Mouse (Mus musculus) myocyte (in vitro differentiated cells): ENCODE measurements around the gene Aanat. TPM values are rescaled to one million over a fixed set of nuclear protein-coding genes. Genes with fewer than 3 reads are reported as not detected.
"Not testable (repeated sequence)": the region's sequence is repeated elsewhere in the genome, so short reads cannot be mapped to it uniquely, and the experiment has no call there.

Experiments used
- H3K27me3 ChIP-seq: one replicate; pipeline ENCODE4 v1.6.1; 2011; ENCODE audit not compliant: control insufficient read depth, insufficient read depth, insufficient read length
- H3K36me3 ChIP-seq: one replicate; pipeline ENCODE4 v1.6.1; 2011; ENCODE audit not compliant: control insufficient read depth, insufficient read depth
- H3K4me2 ChIP-seq: one replicate; pipeline ENCODE4 v1.6.1; 2011; ENCODE audit warnings: low read depth, control low read depth
- H3K4me3 ChIP-seq: one replicate; pipeline ENCODE4 v1.5.1; 2011; ENCODE audit warnings: mild to moderate bottlenecking, control low read depth, moderate library complexity
- H3K79me2 ChIP-seq: one replicate; pipeline ENCODE4 v1.6.1; 2011; ENCODE audit not compliant: control insufficient read depth, insufficient read depth
- H3ac ChIP-seq: one replicate; pipeline ENCODE4 v1.6.1; 2011; ENCODE audit not compliant: control insufficient read depth, insufficient read length
- CEBPB ChIP-seq: IDR thresholded peaks from 2 replicates; pipeline ENCODE4 v1.6.1; 2011; ENCODE audit warnings: mild to moderate bottlenecking, moderate library complexity; ENCODE audit not compliant: poor library complexity, insufficient read depth, severe bottlenecking
- E2F4 ChIP-seq: IDR thresholded peaks from one replicate; pipeline ENCODE4 v1.6.1; 2011; ENCODE audit warnings: mild to moderate bottlenecking, control low read depth, moderate library complexity; ENCODE audit not compliant: insufficient read depth
- MAX ChIP-seq: IDR thresholded peaks from one replicate; pipeline ENCODE4 v1.6.1; 2011; ENCODE audit warnings: low read depth, mild to moderate bottlenecking, control low read depth
- MYOD1 ChIP-seq, 3 experiments: IDR thresholded peaks; one replicate each; pipeline ENCODE4 v1.6.1; 2011; ENCODE audit warnings: control low read depth in 2 of 3, low read depth in 2 of 3, mild to moderate bottlenecking in 2 of 3, moderate library complexity in 1 of 3; ENCODE audit not compliant: insufficient read length in 2 of 3, control insufficient read depth in 1 of 3
- MYOG ChIP-seq, 3 experiments: IDR thresholded peaks; one replicate each; pipeline ENCODE4 v1.6.1; 2011; ENCODE audit warnings: control low read depth in 2 of 3, low read depth in 2 of 3, mild to moderate bottlenecking in 2 of 3; ENCODE audit not compliant: insufficient read length in 2 of 3, control insufficient read depth in 1 of 3, insufficient read depth in 1 of 3
- POLR2A ChIP-seq: IDR thresholded peaks from one replicate; pipeline ENCODE4 v1.6.1; 2011; ENCODE audit warnings: low read depth, mild to moderate bottlenecking, control low read depth, moderate library complexity; ENCODE audit not compliant: insufficient read length
- POLR2AphosphoS2 ChIP-seq: IDR thresholded peaks from one replicate; pipeline ENCODE4 v1.6.1; 2011; ENCODE audit warnings: low read depth, control low read depth; ENCODE audit not compliant: insufficient read length
- REST ChIP-seq: IDR thresholded peaks from one replicate; pipeline ENCODE4 v1.6.1; 2011; ENCODE audit warnings: mild to moderate bottlenecking, control low read depth, moderate library complexity; ENCODE audit not compliant: insufficient read depth, insufficient read length
- SRF ChIP-seq: IDR thresholded peaks from one replicate; pipeline ENCODE4 v1.6.1; 2011; ENCODE audit warnings: low read depth; ENCODE audit not compliant: control insufficient read depth, insufficient read length
- TCF12 ChIP-seq: IDR thresholded peaks from one replicate; pipeline ENCODE4 v1.6.1; 2011; ENCODE audit warnings: mild to moderate bottlenecking, control low read depth; ENCODE audit not compliant: poor library complexity, insufficient read depth, severe bottlenecking
- TCF3 ChIP-seq: IDR thresholded peaks from one replicate; pipeline ENCODE4 v1.6.1; 2011; ENCODE audit warnings: low read depth, control low read depth; ENCODE audit not compliant: insufficient read length
- USF1 ChIP-seq: IDR thresholded peaks from one replicate; pipeline ENCODE4 v1.6.1; 2011; ENCODE audit warnings: low read depth, mild to moderate bottlenecking, control low read depth, moderate library complexity
- polyA plus RNA-seq: library from polyadenylated mRNA; unstranded; fragments of >200 nt; fragmentation: generic; extraction: Trizol; gene quantifications from one replicate; pipeline ENCODE4 v1.2.1, GENCODE M21; 2012; ENCODE audit warnings: missing spikeins

The Aanat gene
- polyA plus RNA-seq, 1 experiment = not detected

DNA sequence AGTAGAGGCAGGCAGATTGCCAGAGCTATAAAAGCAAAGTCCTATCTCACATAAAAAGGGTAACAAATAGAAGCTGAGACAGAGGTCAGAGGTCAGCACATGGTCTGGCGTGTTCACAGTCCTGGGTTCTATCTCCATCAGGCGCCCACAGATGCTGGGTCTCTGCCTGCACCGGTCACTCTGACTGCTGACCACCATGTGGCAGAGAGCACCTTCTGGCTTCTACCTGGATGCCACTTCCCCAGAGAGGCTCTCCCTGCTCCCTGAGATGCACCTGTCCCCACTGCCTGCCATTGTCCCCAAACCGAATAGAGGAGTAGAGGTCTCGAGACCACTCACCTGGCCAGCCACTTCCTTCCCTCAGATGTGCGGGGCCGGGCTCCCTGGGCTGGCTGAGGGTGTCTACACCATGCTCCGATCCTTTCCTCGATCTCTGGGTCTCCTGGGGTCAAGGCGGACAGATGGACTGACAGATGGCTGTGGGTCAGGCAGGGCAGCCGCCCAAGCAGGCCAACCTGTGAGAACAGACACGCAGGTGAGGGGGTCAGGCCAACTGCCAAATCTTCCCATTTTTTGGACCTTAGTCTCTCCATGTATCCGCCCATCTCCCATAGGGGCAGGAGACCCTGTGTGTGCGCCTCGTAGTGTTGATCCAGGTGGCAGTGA, 23.9 kb downstream of the Aanat start:
- Histone ChIP-seq H3K27me3 (no peaks in the 10 kb centered on the region), H3K79me2 (peaks cover 4% of the 10 kb centered on the region), H3ac (no peak overlapping the region), H3K4me3 (no peak overlapping the region), H3K4me2 (no peak overlapping the region), H3K36me3 (peaks cover 5% of the 10 kb centered on the region)
- TF ChIP-seq TCF3 = no peak
- no peak for TF ChIP-seq TCF12
- no peak for TF ChIP-seq MAX
- TF ChIP-seq MYOD1 (IDR thresholded peaks at IDR 0.05; ENCODE audit: control insufficient read depth in 1 of 3, insufficient read length in 2 of 3, low read depth in 2 of 3) = no peak
- no peak for TF ChIP-seq USF1
- no peak for TF ChIP-seq SRF
- no peak for TF ChIP-seq MYOG (IDR thresholded peaks at IDR 0.05; ENCODE audit: control insufficient read depth in 1 of 3, insufficient read depth in 1 of 3, insufficient read length in 2 of 3, low read depth in 2 of 3)
- TF ChIP-seq E2F4 = no peak
- TF ChIP-seq CEBPB = no peak
- no peak for TF ChIP-seq POLR2A
- TF ChIP-seq POLR2AphosphoS2 = no peak
- no peak for TF ChIP-seq REST

- H3K4me2 ChIP-seq, H3K36me3 ChIP-seq, H3K79me2 ChIP-seq, H3K27me3 ChIP-seq, H3ac ChIP-seq, H3K4me3 ChIP-seq: not testable (repeated sequence)
Observed at GRCm38 (mm10) chr11:116611168-116611567, 24.9 kb downstream of the Aanat start.

- Histone ChIP-seq H3ac (no peak overlapping the region), H3K27me3 (no peaks in the 10 kb centered on the region), H3K36me3 (no peaks in the 10 kb centered on the region), H3K79me2 (peaks cover 5% of the 10 kb centered on the region), H3K4me3 (no peak overlapping the region), H3K4me2 (no peak overlapping the region)
- TF ChIP-seq MAX (no peak), POLR2A (no peak), USF1 (no peak), MYOG (IDR thresholded peaks at IDR 0.05; ENCODE audit: control insufficient read depth in 1 of 3, insufficient read depth in 1 of 3, insufficient read length in 2 of 3, low read depth in 2 of 3) (no peak), CEBPB (no peak), TCF12 (no peak), REST (no peak), SRF (no peak), POLR2AphosphoS2 (no peak), E2F4 (no peak), TCF3 (no peak), MYOD1 (IDR thresholded peaks at IDR 0.05; ENCODE audit: control insufficient read depth in 1 of 3, insufficient read length in 2 of 3, low read depth in 2 of 3) (no peak)
Observed at GRCm38 (mm10) chr11:116611883-116612282, 25.7 kb downstream of the Aanat start.

GRCm38 (mm10) chr11:116612554-116612953, 26.3 kb downstream of the Aanat start:
- H3K4me3 ChIP-seq = no peak overlapping the region
- peaks cover 5% of the 10 kb centered on the region for H3K79me2 ChIP-seq
- H3K4me2 ChIP-seq = no peak overlapping the region
- no peaks in the 10 kb centered on the region for H3K27me3 ChIP-seq
- H3K36me3 ChIP-seq = no peaks in the 10 kb centered on the region
- no peak overlapping the region for H3ac ChIP-seq
- no peak for TF ChIP-seq REST
- TF ChIP-seq POLR2AphosphoS2 = no peak
- no peak for TF ChIP-seq TCF12
- no peak for TF ChIP-seq POLR2A
- no peak for TF ChIP-seq USF1
- no peak for TF ChIP-seq SRF
- no peak for TF ChIP-seq E2F4
- no peak for TF ChIP-seq TCF3
- TF ChIP-seq MYOD1 (IDR thresholded peaks at IDR 0.05; ENCODE audit: control insufficient read depth in 1 of 3, insufficient read length in 2 of 3, low read depth in 2 of 3) = no peak
- TF ChIP-seq MAX = no peak
- no peak for TF ChIP-seq MYOG (IDR thresholded peaks at IDR 0.05; ENCODE audit: control insufficient read depth in 1 of 3, insufficient read depth in 1 of 3, insufficient read length in 2 of 3, low read depth in 2 of 3)

GRCm38 (mm10) chr11:116613234-116613633, 27.0 kb downstream of the Aanat start:
- H3K79me2 ChIP-seq = peaks cover 9% of the 10 kb centered on the region
- no peaks in the 10 kb centered on the region for H3K27me3 ChIP-seq
- TF ChIP-seq POLR2AphosphoS2 (no peak), REST (no peak), USF1 (no peak), E2F4 (no peak), POLR2A (no peak), SRF (no peak), MYOD1 (IDR thresholded peaks at IDR 0.05; ENCODE audit: control insufficient read depth in 1 of 3, insufficient read length in 2 of 3, low read depth in 2 of 3) (no peak), MAX (no peak), CEBPB (no peak), MYOG (IDR thresholded peaks at IDR 0.05; ENCODE audit: control insufficient read depth in 1 of 3, insufficient read depth in 1 of 3, insufficient read length in 2 of 3, low read depth in 2 of 3) (no peak), TCF3 (no peak), TCF12 (no peak)
- H3K4me3 ChIP-seq = no peak overlapping the region
- no peak overlapping the region for H3K4me2 ChIP-seq
- H3ac ChIP-seq = no peak overlapping the region
- no peaks in the 10 kb centered on the region for H3K36me3 ChIP-seq
